Mouse (Mus musculus): Measurements from ENCODE around the gene Wdr5.
A peak's percentile ranks its signal among the peaks of the same experiment; 100 is the strongest.

GRCm38 (mm10) chr2:27572261-27572793, 57.4 kb downstream of the Wdr5 start:
- no peak for TF ChIP-seq CTCF (IDR thresholded peaks at IDR 0.05; ENCODE audit: low read depth)
- TF ChIP-seq EP300 (IDR thresholded peaks at IDR 0.05; ENCODE audit: low read depth) = peak; percentile 58; the same call in 1 of the 2 replicates

Data from liver, postnatal 0 days (tissue).